Mouse (Mus musculus): ENCODE data around the gene Gm10160.

The Gm10160 gene

DNA sequence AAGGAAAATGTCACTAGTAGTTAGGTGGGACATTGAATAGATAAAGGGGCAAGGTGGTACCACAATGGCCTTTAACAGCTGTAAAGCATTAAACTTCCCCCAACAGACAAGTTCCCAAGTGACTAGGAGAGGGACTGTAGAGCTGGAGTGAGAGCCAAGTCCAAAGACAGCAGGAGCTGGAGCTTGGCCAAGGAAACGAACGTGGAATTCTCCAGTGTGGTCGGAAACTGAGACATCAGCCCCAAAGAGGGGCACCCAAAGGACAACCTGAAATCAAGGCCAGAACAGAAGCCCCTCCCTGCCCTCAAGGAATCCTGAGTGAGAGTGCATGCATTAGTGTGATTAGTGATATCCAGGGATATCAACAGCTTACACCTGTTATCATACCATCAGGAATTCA is 30.2 kb downstream of the Gm10160 start:
- no peak for DNase-seq

DNA sequence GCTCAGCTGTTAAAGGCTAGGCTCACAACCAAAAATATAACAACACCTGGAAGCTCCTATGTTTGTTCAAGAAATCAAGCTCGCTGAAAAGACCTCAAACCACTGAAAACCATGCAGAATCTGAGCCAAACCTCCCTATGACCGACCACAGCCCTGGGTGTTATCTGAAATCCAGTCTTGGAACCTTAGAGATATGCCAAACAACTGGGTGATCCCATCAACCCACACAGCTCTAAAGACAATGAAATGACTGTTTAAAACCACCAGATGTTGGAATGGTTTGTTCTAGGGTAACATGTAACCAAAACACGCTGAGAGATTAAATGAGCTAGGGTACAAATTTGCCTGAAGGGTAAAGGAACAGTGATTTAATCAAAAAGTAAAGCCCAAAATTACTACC is 30.7 kb downstream of the Gm10160 start:
- no peak for DNase-seq

DNA sequence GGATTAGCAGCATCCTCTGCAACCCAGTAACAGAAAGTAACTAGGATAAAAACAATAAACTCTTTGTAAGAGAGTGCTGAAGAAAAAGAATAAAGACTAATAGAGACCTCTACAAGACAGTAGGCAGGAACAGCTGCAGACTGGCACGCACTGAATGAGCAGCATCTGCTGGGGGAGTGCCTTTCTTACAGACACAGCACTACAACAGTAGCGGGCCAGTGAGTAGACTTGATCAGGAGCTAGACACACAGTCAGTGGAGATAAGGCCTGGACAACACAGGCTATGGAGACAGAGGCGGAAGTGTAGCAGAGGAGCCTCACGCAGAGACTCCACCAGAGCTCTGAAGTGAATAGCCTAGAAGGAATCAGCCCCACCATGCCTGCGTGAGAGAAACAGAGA is 49.5 kb downstream of the Gm10160 start:
- DNase-seq, result no peak

Measured in thymus, postnatal 4 days (tissue).